Mouse (Mus musculus): ENCODE results near the gene Map4k4. TPM values are rescaled to one million over a fixed set of nuclear protein-coding genes. Genes with fewer than 3 reads are reported as not detected.

The Map4k4 gene
- polyA plus RNA-seq, 1 experiment = 22.8 TPM

- TF ChIP-seq FLI1 (IDR thresholded peaks at IDR 0.05; ENCODE audit: low read length) = no peak
- no peak for TF ChIP-seq GATA1 (IDR thresholded peaks at IDR 0.05; ENCODE audit: borderline replicate concordance, low read length)
- Histone ChIP-seq H3K27me3 (replicated peaks) (peaks cover 34% of the 10 kb centered on the region), H3K36me3 (replicated peaks; ENCODE audit: low read length) (no peaks in the 10 kb centered on the region), H3K4me1 (peaks cover 30% of the 10 kb centered on the region), H3K9me3 (peaks cover 9% of the 10 kb centered on the region), H3K4me3 (replicated peaks) (no peak overlapping the region)
These were observed 5.6 kb upstream of the Map4k4 start for GRCm38 (mm10) chr1:39895097-39895496.

- no peak for TF ChIP-seq FLI1 (IDR thresholded peaks at IDR 0.05; ENCODE audit: low read length)
- TF ChIP-seq GATA1 (IDR thresholded peaks at IDR 0.05; ENCODE audit: borderline replicate concordance, low read length) = no peak
- no peaks in the 10 kb centered on the region for H3K36me3 ChIP-seq (replicated peaks; ENCODE audit: low read length)
These were observed 5.2 kb upstream of the Map4k4 start for GRCm38 (mm10) chr1:39895506-39895905.

GRCm38 (mm10) chr1:39896581-39896980, 4.1 kb upstream of the Map4k4 start:
- H3K4me3 ChIP-seq (replicated peaks) = peak overlapping the region; percentile 25

More at GRCm38 (mm10) chr1:39895506-39895905, 5.2 kb upstream of the Map4k4 start:
- H3K9me3 ChIP-seq = peaks cover 9% of the 10 kb centered on the region
- peaks cover 33% of the 10 kb centered on the region for H3K4me1 ChIP-seq
- H3K27me3 ChIP-seq (replicated peaks) = peaks cover 37% of the 10 kb centered on the region
- no peak overlapping the region for H3K4me3 ChIP-seq (replicated peaks)

GRCm38 (mm10) chr1:39898686-39899085, 2.0 kb upstream of the Map4k4 start:
- Histone ChIP-seq H3K9me3 (peaks cover 4% of the 10 kb centered on the region), H3K4me1 (peaks cover 54% of the 10 kb centered on the region), H3K36me3 (replicated peaks; ENCODE audit: low read length) (peaks cover 1% of the 10 kb centered on the region), H3K27me3 (replicated peaks) (peaks cover 29% of the 10 kb centered on the region), H3K4me3 (replicated peaks) (no peak overlapping the region)
- TF ChIP-seq FLI1 (IDR thresholded peaks at IDR 0.05; ENCODE audit: low read length) = no peak

More at GRCm38 (mm10) chr1:39896581-39896980, 4.1 kb upstream of the Map4k4 start:
- H3K36me3 ChIP-seq (replicated peaks; ENCODE audit: low read length) = no peaks in the 10 kb centered on the region
- no peak for TF ChIP-seq FLI1 (IDR thresholded peaks at IDR 0.05; ENCODE audit: low read length)
- no peak for TF ChIP-seq GATA1 (IDR thresholded peaks at IDR 0.05; ENCODE audit: borderline replicate concordance, low read length)
- H3K27me3 ChIP-seq (replicated peaks) = peaks cover 32% of the 10 kb centered on the region
- peaks cover 4% of the 10 kb centered on the region for H3K9me3 ChIP-seq
- peaks cover 33% of the 10 kb centered on the region for H3K4me1 ChIP-seq

- Histone ChIP-seq H3K36me3 (replicated peaks; ENCODE audit: low read length) (peaks cover 16% of the 10 kb centered on the region), H3K27me3 (replicated peaks) (peaks cover 15% of the 10 kb centered on the region), H3K4me3 (replicated peaks) (peak overlapping the region; percentile 95), H3K4me1 (peaks cover 66% of the 10 kb centered on the region), H3K9me3 (peaks cover 4% of the 10 kb centered on the region)
- TF ChIP-seq GATA1 (IDR thresholded peaks at IDR 0.05; ENCODE audit: borderline replicate concordance, low read length) (no peak), FLI1 (IDR thresholded peaks at IDR 0.05; ENCODE audit: low read length) (no peak)
These were observed 524 bp downstream of the Map4k4 start for GRCm38 (mm10) chr1:39901063-39901811.

GRCm38 (mm10) chr1:39901851-39902703, 1.4 kb downstream of the Map4k4 start:
- Histone ChIP-seq H3K4me3 (replicated peaks) (peak overlapping the region; percentile 95), H3K9me3 (peaks cover 4% of the 10 kb centered on the region), H3K4me1 (peaks cover 64% of the 10 kb centered on the region), H3K27me3 (replicated peaks) (peaks cover 15% of the 10 kb centered on the region), H3K36me3 (replicated peaks; ENCODE audit: low read length) (peaks cover 21% of the 10 kb centered on the region)
- TF ChIP-seq FLI1 (IDR thresholded peaks at IDR 0.05; ENCODE audit: low read length) (no peak), GATA1 (IDR thresholded peaks at IDR 0.05; ENCODE audit: borderline replicate concordance, low read length) (no peak)

GRCm38 (mm10) chr1:39902704-39903151, 2.0 kb downstream of the Map4k4 start:
- H3K4me3 ChIP-seq (replicated peaks) = peak overlapping the region; percentile 95
- H3K4me1 ChIP-seq = peaks cover 65% of the 10 kb centered on the region
- H3K9me3 ChIP-seq = no peaks in the 10 kb centered on the region
- peaks cover 26% of the 10 kb centered on the region for H3K36me3 ChIP-seq (replicated peaks; ENCODE audit: low read length)
- TF ChIP-seq GATA1 (IDR thresholded peaks at IDR 0.05; ENCODE audit: borderline replicate concordance, low read length) (no peak), FLI1 (IDR thresholded peaks at IDR 0.05; ENCODE audit: low read length) (no peak)
- peaks cover 11% of the 10 kb centered on the region for H3K27me3 ChIP-seq (replicated peaks)

- Histone ChIP-seq H3K4me3 (replicated peaks) (no peak overlapping the region), H3K27me3 (replicated peaks) (peaks cover 7% of the 10 kb centered on the region), H3K9me3 (no peaks in the 10 kb centered on the region), H3K4me1 (peaks cover 78% of the 10 kb centered on the region), H3K36me3 (replicated peaks; ENCODE audit: low read length) (peaks cover 37% of the 10 kb centered on the region)
- TF ChIP-seq FLI1 (IDR thresholded peaks at IDR 0.05; ENCODE audit: low read length) (no peak), GATA1 (IDR thresholded peaks at IDR 0.05; ENCODE audit: borderline replicate concordance, low read length) (no peak)
These were observed 4.0 kb downstream of the Map4k4 start for GRCm38 (mm10) chr1:39904720-39905119.

GRCm38 (mm10) chr1:39906921-39907320, 6.2 kb downstream of the Map4k4 start:
- H3K27me3 ChIP-seq (replicated peaks) = no peaks in the 10 kb centered on the region
- TF ChIP-seq FLI1 (IDR thresholded peaks at IDR 0.05; ENCODE audit: low read length) (no peak), GATA1 (IDR thresholded peaks at IDR 0.05; ENCODE audit: borderline replicate concordance, low read length) (no peak)
- no peaks in the 10 kb centered on the region for H3K9me3 ChIP-seq
- H3K4me1 ChIP-seq = peaks cover 91% of the 10 kb centered on the region
- peaks cover 50% of the 10 kb centered on the region for H3K36me3 ChIP-seq (replicated peaks; ENCODE audit: low read length)
- no peak overlapping the region for H3K4me3 ChIP-seq (replicated peaks)

GRCm38 (mm10) chr1:39908976-39909375, 8.3 kb downstream of the Map4k4 start:
- peaks cover 55% of the 10 kb centered on the region for H3K36me3 ChIP-seq (replicated peaks; ENCODE audit: low read length)
- no peaks in the 10 kb centered on the region for H3K9me3 ChIP-seq
- no peaks in the 10 kb centered on the region for H3K27me3 ChIP-seq (replicated peaks)
- no peak overlapping the region for H3K4me3 ChIP-seq (replicated peaks)
- TF ChIP-seq GATA1 (IDR thresholded peaks at IDR 0.05; ENCODE audit: borderline replicate concordance, low read length) (no peak), FLI1 (IDR thresholded peaks at IDR 0.05; ENCODE audit: low read length) (no peak)
- H3K4me1 ChIP-seq = peaks cover 86% of the 10 kb centered on the region

Data from megakaryocyte, embryonic 14.5 days (primary cell).